Mouse (Mus musculus): Measurements from ENCODE around the gene Pitpnm1. TPM values are rescaled to one million over a fixed set of nuclear protein-coding genes. Genes with fewer than 3 reads are reported as not detected.

The Pitpnm1 gene
- total and polyA plus RNA-seq, 3 experiments = 25.3 to 51.2 TPM; not detected in 1

- Histone ChIP-seq H3K27ac (ENCODE audit: control insufficient read depth, low read depth, low read length) (no peak overlapping the region), H3K4me1 (ENCODE audit: control insufficient read depth in 1 of 2, insufficient read depth in 2 of 2, low read length in 2 of 2) (peaks cover 0 to 5% of the 10 kb centered on the region in 2 experiments; a peak in 1 of 4 replicates), H3K4me3 (ENCODE audit: control insufficient read depth in 1 of 2, insufficient read depth in 1 of 2, low read depth in 2 of 2, low read length in 2 of 2) (no peak overlapping the region), H3K9me3 (replicated peaks; ENCODE audit: insufficient read depth, low read length) (no peaks in the 10 kb centered on the region), H3K27me3 (ENCODE audit: control insufficient read depth in 1 of 2, insufficient read depth in 2 of 2, low read length in 2 of 2) (peaks cover 2 to 3% of the 10 kb centered on the region in 2 experiments; a peak in 3 of 4 replicates), H3K36me3 (ENCODE audit: control insufficient read depth in 1 of 2, insufficient read depth in 2 of 2, low read length in 2 of 2) (no peaks in the 10 kb centered on the region), H3K79me2 (ENCODE audit: control insufficient read depth, insufficient read depth, low read length, poor library complexity) (no peaks in the 10 kb centered on the region), H3K9ac (ENCODE audit: control insufficient read depth, low read depth, low read length, poor library complexity, severe bottlenecking) (no peak overlapping the region)
- DNase-seq (ENCODE audit: low read depth, low spot score) = peak; percentile 14
- TF ChIP-seq ETS1 (IDR thresholded peaks at IDR 0.05; ENCODE audit: low read depth, low read length) (no peak), USF2 (IDR thresholded peaks at IDR 0.05; ENCODE audit: borderline replicate concordance in 1 of 2, insufficient read depth in 1 of 2, low read depth in 1 of 2, low read length in 2 of 2) (no peak)
These were observed 20.2 kb upstream of the Pitpnm1 start for GRCm38 (mm10) chr19:4079594-4079993.

DNA sequence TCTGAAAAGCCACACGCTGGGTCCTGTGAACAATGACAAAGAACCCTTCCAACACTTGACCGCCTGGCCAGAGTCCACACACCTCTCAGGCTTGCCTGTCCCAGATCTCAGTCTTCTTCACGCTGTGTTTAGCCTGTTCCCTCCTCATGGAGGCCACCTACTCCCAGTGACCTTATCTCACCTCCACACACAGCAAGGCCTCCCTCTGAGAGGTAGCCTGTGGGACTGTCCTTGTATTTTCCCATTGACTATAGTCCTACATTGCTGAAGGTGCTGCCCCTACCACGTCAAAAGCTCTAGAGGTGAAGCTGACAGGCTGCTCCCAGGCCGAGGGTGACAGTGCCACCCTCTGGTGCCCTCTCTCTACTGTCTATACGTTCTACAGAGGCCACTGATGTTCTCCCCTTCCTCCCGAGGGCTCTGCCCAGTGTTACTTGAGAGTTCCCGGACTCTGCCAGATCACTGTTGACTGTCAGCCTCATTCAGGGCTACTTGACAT is 19.2 kb upstream of the Pitpnm1 start:
- H3K27ac ChIP-seq (ENCODE audit: control insufficient read depth, low read depth, low read length) = no peak overlapping the region

DNA sequence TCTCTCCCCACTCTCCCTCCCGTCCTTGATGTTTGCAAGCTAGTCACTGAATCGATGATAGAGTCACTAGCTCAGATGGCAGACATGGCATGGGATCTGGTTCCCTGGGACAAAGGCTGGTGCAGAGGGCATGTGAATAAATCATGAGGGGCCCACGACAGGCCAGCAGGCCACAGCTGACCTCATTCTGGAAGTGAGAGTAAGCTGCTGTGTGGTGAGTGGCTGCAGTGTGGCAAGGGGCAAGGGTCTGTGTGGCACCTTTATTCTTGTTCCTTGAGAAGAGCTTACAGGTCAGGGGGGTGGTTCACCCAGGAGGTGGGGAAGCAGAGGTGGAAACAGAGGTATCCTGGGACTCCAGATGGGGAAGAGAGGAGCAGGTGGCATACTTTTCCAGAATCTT is 18.4 kb upstream of the Pitpnm1 start, which contains the start of gene Cabp2:
TSS of gene Cabp2 (plus strand) at position 185 of the 400 bp plus-strand sequence.
- Histone ChIP-seq H3K36me3 (ENCODE audit: control insufficient read depth in 1 of 2, insufficient read depth in 2 of 2, low read length in 2 of 2) (no peaks in the 10 kb centered on the region), H3K9me3 (replicated peaks; ENCODE audit: insufficient read depth, low read length) (no peaks in the 10 kb centered on the region), H3K27ac (ENCODE audit: control insufficient read depth, low read depth, low read length) (no peak within 1 kb of the TSS), H3K9ac (ENCODE audit: control insufficient read depth, low read depth, low read length, poor library complexity, severe bottlenecking) (no peak within 1 kb of the TSS), H3K4me3 (ENCODE audit: control insufficient read depth in 1 of 2, insufficient read depth in 1 of 2, low read depth in 2 of 2, low read length in 2 of 2) (no peak within 1 kb of the TSS), H3K4me1 (ENCODE audit: control insufficient read depth in 1 of 2, insufficient read depth in 2 of 2, low read length in 2 of 2) (peaks cover 0 to 5% of the 10 kb centered on the region in 2 experiments; a peak in 1 of 4 replicates), H3K79me2 (ENCODE audit: control insufficient read depth, insufficient read depth, low read length, poor library complexity) (no peaks in the 10 kb centered on the region), H3K27me3 (ENCODE audit: control insufficient read depth in 1 of 2, insufficient read depth in 2 of 2, low read length in 2 of 2) (peaks cover 1 to 2% of the 10 kb centered on the region in 2 experiments; a peak in 3 of 4 replicates)
- TF ChIP-seq CHD2 (IDR thresholded peaks at IDR 0.05; ENCODE audit: low read length) (no peak), MAX (IDR thresholded peaks at IDR 0.05; ENCODE audit: low read length) (no peak), CHD1 (IDR thresholded peaks at IDR 0.05; ENCODE audit: low read depth, low read length) (no peak), MXI1 (IDR thresholded peaks at IDR 0.05; ENCODE audit: low read depth, low read length) (no peak), MAZ (IDR thresholded peaks at IDR 0.05; ENCODE audit: low read depth, low read length) (no peak), ZKSCAN1 (IDR thresholded peaks at IDR 0.05; ENCODE audit: low read depth, low read length) (no peak), ZC3H11A (IDR thresholded peaks at IDR 0.05; ENCODE audit: low read depth, low read length) (no peak), BHLHE40 (IDR thresholded peaks at IDR 0.05; ENCODE audit: borderline replicate concordance, low read depth, low read length) (no peak), SIN3A (IDR thresholded peaks at IDR 0.05; ENCODE audit: low read length) (no peak), JUND (IDR thresholded peaks at IDR 0.05; ENCODE audit: low read depth, low read length) (no peak), UBTF (IDR thresholded peaks at IDR 0.05; ENCODE audit: borderline replicate concordance, insufficient read depth, low read depth, low read length) (no peak), KAT2A (conservative IDR thresholded peaks at IDR 0.05; ENCODE audit: low read depth, low read length) (no peak), TCF12 (IDR thresholded peaks at IDR 0.05; ENCODE audit: low read depth, low read length) (no peak), MYB (IDR thresholded peaks at IDR 0.05; ENCODE audit: low read depth, low read length) (no peak), USF2 (IDR thresholded peaks at IDR 0.05; ENCODE audit: borderline replicate concordance in 1 of 2, insufficient read depth in 1 of 2, low read depth in 1 of 2, low read length in 2 of 2) (no peak), GABPA (IDR thresholded peaks at IDR 0.05; ENCODE audit: low read depth, low read length) (no peak), GATA1 (IDR thresholded peaks at IDR 0.05; ENCODE audit: low read depth, low read length) (no peak), NELFE (IDR thresholded peaks at IDR 0.05; ENCODE audit: low read depth, low read length) (no peak), POLR2A (IDR thresholded peaks at IDR 0.05; ENCODE audit: control insufficient read depth in 1 of 2, insufficient read depth in 1 of 2, low read depth in 1 of 2, low read length in 2 of 2, poor library complexity in 1 of 2) (no peak)
- DNase-seq (ENCODE audit: low read depth, low spot score) = no peak

More for the DNA sequence above, 19.2 kb upstream of the Pitpnm1 start:
- H3K4me1 ChIP-seq (ENCODE audit: control insufficient read depth in 1 of 2, insufficient read depth in 2 of 2, low read length in 2 of 2) = peaks cover 0 to 5% of the 10 kb centered on the region in 2 experiments; a peak in 1 of 4 replicates
- H3K9me3 ChIP-seq (replicated peaks; ENCODE audit: insufficient read depth, low read length) = no peaks in the 10 kb centered on the region
- DNase-seq (ENCODE audit: low read depth, low spot score) = no peak
- no peak overlapping the region for H3K4me3 ChIP-seq (ENCODE audit: control insufficient read depth in 1 of 2, insufficient read depth in 1 of 2, low read depth in 2 of 2, low read length in 2 of 2)
- no peaks in the 10 kb centered on the region for H3K79me2 ChIP-seq (ENCODE audit: control insufficient read depth, insufficient read depth, low read length, poor library complexity)
- H3K9ac ChIP-seq (ENCODE audit: control insufficient read depth, low read depth, low read length, poor library complexity, severe bottlenecking) = no peak overlapping the region
- peaks cover 2 to 3% of the 10 kb centered on the region in 2 experiments; a peak in 3 of 4 replicates for H3K27me3 ChIP-seq (ENCODE audit: control insufficient read depth in 1 of 2, insufficient read depth in 2 of 2, low read length in 2 of 2)
- no peaks in the 10 kb centered on the region for H3K36me3 ChIP-seq (ENCODE audit: control insufficient read depth in 1 of 2, insufficient read depth in 2 of 2, low read length in 2 of 2)
- TF ChIP-seq CTCF (IDR thresholded peaks at IDR 0.05 in 2 of 3, conservative IDR thresholded peaks at IDR 0.05 in 1 of 3; ENCODE audit: control insufficient read depth in 1 of 3, insufficient read depth in 1 of 3, low read depth in 2 of 3, low read length in 3 of 3, poor library complexity in 1 of 3, severe bottlenecking in 1 of 3) (peak in 2 of 3 experiments; percentile 28 to 29; a peak in 4 of 6 replicates), ELF1 (IDR thresholded peaks at IDR 0.05; ENCODE audit: low read depth, low read length) (no peak), SMC3 (IDR thresholded peaks at IDR 0.05; ENCODE audit: low read depth, low read length) (peak; percentile 37; the same call in 1 of the 2 replicates)
